Mouse (Mus musculus): ENCODE results near the gene Cd209f. TPM values are rescaled to one million over a fixed set of nuclear protein-coding genes. Genes with fewer than 3 reads are reported as not detected.

Gene Cd209f
- polyA plus RNA-seq, 1 experiment from 2014 or later: not detected

Other genes starting within 250 kb of the Cd209f start
- not detected in 2 replicates for gene Cd209d, start 227.3 kb downstream of the Cd209f start, polyA plus RNA-seq (2015; fragmentation: Nextera tagmentation; extraction: Ambion mirVana)
- not detected in 2 replicates for gene Cd209b, start 179.0 kb downstream of the Cd209f start, polyA plus RNA-seq (2015; fragmentation: Nextera tagmentation; extraction: Ambion mirVana)
- gene Cd209c, start 151.1 kb downstream of the Cd209f start, polyA plus RNA-seq (2015; fragmentation: Nextera tagmentation; extraction: Ambion mirVana): 0.21 and 0.38 TPM in 2 replicates
- not detected in 2 replicates for gene Cd209g, start 28.3 kb upstream of the Cd209f start, polyA plus RNA-seq (2015; fragmentation: Nextera tagmentation; extraction: Ambion mirVana)
- 15.0 and 16.7 TPM in 2 replicates for gene Evi5l, start 60.7 kb upstream of the Cd209f start, polyA plus RNA-seq (2015; fragmentation: Nextera tagmentation; extraction: Ambion mirVana)
- 0.25 and 0.80 TPM in 2 replicates for gene Prr36, start 111.6 kb upstream of the Cd209f start, polyA plus RNA-seq (2015; fragmentation: Nextera tagmentation; extraction: Ambion mirVana)
- gene Lrrc8e, start 121.0 kb upstream of the Cd209f start, polyA plus RNA-seq (2015; fragmentation: Nextera tagmentation; extraction: Ambion mirVana): 0.39 and 0.54 TPM in 2 replicates
- 20.8 and 25.0 TPM in 2 replicates for gene Map2k7, start 132.9 kb upstream of the Cd209f start, polyA plus RNA-seq (2015; fragmentation: Nextera tagmentation; extraction: Ambion mirVana)
- 0.42 and 0.81 TPM in 2 replicates for gene Gm49320, start 133.0 kb upstream of the Cd209f start, polyA plus RNA-seq (2015; fragmentation: Nextera tagmentation; extraction: Ambion mirVana)
- gene Tgfbr3l, start 142.4 kb upstream of the Cd209f start, polyA plus RNA-seq (2015; fragmentation: Nextera tagmentation; extraction: Ambion mirVana): 3.0 and 3.6 TPM in 2 replicates
- 41.9 and 42.5 TPM in 2 replicates for gene Snapc2, start 147.2 kb upstream of the Cd209f start, polyA plus RNA-seq (2015; fragmentation: Nextera tagmentation; extraction: Ambion mirVana)
- gene Ctxn1, start 153.4 kb upstream of the Cd209f start, polyA plus RNA-seq (2015; fragmentation: Nextera tagmentation; extraction: Ambion mirVana): 27.5 and 28.4 TPM in 2 replicates
- gene Timm44, start 170.1 kb upstream of the Cd209f start, polyA plus RNA-seq (2015; fragmentation: Nextera tagmentation; extraction: Ambion mirVana): 70.6 and 75.5 TPM in 2 replicates
- gene Ccl25, start 219.4 kb upstream of the Cd209f start, polyA plus RNA-seq (2015; fragmentation: Nextera tagmentation; extraction: Ambion mirVana): 40.8 and 79.9 TPM in 2 replicates
- gene Elavl1, start 219.6 kb upstream of the Cd209f start, polyA plus RNA-seq (2015; fragmentation: Nextera tagmentation; extraction: Ambion mirVana): 155 and 168 TPM in 2 replicates